Mouse (Mus musculus): ENCODE measurements around the gene Rad9b. TPM values are rescaled to one million over a fixed set of nuclear protein-coding genes. Genes with fewer than 3 reads are reported as not detected.
"Not testable (repeated sequence)": the region's sequence is repeated elsewhere in the genome, so short reads cannot be mapped to it uniquely, and the experiment has no call there.

Gene Rad9b
- polyA plus RNA-seq, 1 experiment: 2.9 TPM

GRCm38 (mm10) chr5:122336554-122337294, 17.3 kb downstream of the Rad9b start:
- WGBS: 75% methylated on average over 7 of the region's 7 CpGs
- Histone ChIP-seq H3K4me3 (replicated peaks; ENCODE audit: extremely low read depth, low read depth, low read length) (no peak overlapping the region), H3K4me1 (ENCODE audit: control insufficient read depth, insufficient read depth, low read length) (no peaks in the 10 kb centered on the region)
- no peak for TF ChIP-seq POLR2A (IDR thresholded peaks at IDR 0.05; ENCODE audit: borderline replicate concordance, extremely low read depth, low read depth, low read length)
- no peak for TF ChIP-seq CTCF (IDR thresholded peaks at IDR 0.05; ENCODE audit: insufficient read depth, low read length)
- DNase-seq: peak; percentile 18

- no peaks in the 10 kb centered on the region for H3K4me1 ChIP-seq (ENCODE audit: control insufficient read depth, insufficient read depth, low read length)
- TF ChIP-seq CTCF (IDR thresholded peaks at IDR 0.05; ENCODE audit: insufficient read depth, low read length): no peak
- TF ChIP-seq POLR2A (IDR thresholded peaks at IDR 0.05; ENCODE audit: borderline replicate concordance, extremely low read depth, low read depth, low read length): no peak
- H3K4me3 ChIP-seq (replicated peaks; ENCODE audit: extremely low read depth, low read depth, low read length): no peak overlapping the region
- no peak for DNase-seq
- WGBS: 62% methylated on average over 3 of the region's 3 CpGs
Observed at GRCm38 (mm10) chr5:122334682-122335081, 19.4 kb downstream of the Rad9b start.

DNA sequence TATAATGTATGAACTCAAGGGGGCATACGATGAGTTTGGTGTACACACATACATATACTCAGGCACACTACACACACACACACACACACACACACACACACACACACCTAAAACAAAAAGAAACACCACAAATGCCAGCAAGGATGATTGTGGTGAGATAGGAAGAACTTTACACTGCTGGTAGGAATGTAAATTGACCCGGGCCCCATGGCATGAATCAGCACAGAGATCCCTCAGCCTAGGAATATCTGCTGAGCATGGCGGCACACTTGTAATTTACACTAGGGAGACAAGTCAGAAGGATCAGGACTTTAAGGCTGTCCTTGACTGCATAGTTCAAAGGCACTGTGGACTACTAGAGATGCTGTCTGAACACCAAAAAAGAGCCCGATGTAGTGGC, 23.8 kb downstream of the Rad9b start:
- H3K4me3 ChIP-seq (replicated peaks; ENCODE audit: extremely low read depth, low read depth, low read length): no peak overlapping the region
- no peaks in the 10 kb centered on the region for H3K4me1 ChIP-seq (ENCODE audit: control insufficient read depth, insufficient read depth, low read length)
- WGBS: 78% methylated on average over 4 of the region's 4 CpGs
- no peak for TF ChIP-seq CTCF (IDR thresholded peaks at IDR 0.05; ENCODE audit: insufficient read depth, low read length)
- TF ChIP-seq POLR2A (IDR thresholded peaks at IDR 0.05; ENCODE audit: borderline replicate concordance, extremely low read depth, low read depth, low read length): no peak
- no peak for DNase-seq

GRCm38 (mm10) chr5:122327283-122327682, 26.8 kb downstream of the Rad9b start:
- no peak for DNase-seq
- TF ChIP-seq CTCF (IDR thresholded peaks at IDR 0.05; ENCODE audit: insufficient read depth, low read length) (no peak), POLR2A (IDR thresholded peaks at IDR 0.05; ENCODE audit: borderline replicate concordance, extremely low read depth, low read depth, low read length) (no peak)
- 78% methylated on average over 3 of the region's 3 CpGs for WGBS
- Histone ChIP-seq H3K4me3 (replicated peaks; ENCODE audit: extremely low read depth, low read depth, low read length) (no peak overlapping the region), H3K4me1 (ENCODE audit: control insufficient read depth, insufficient read depth, low read length) (no peaks in the 10 kb centered on the region)

GRCm38 (mm10) chr5:122325477-122325876, 28.6 kb downstream of the Rad9b start:
- WGBS: 81% methylated on average over 8 of the region's 8 CpGs
- TF ChIP-seq POLR2A (IDR thresholded peaks at IDR 0.05; ENCODE audit: borderline replicate concordance, extremely low read depth, low read depth, low read length): no peak
- no peak for TF ChIP-seq CTCF (IDR thresholded peaks at IDR 0.05; ENCODE audit: insufficient read depth, low read length)
- peaks cover 4% of the 10 kb centered on the region for H3K4me1 ChIP-seq (ENCODE audit: control insufficient read depth, insufficient read depth, low read length)
- no peak for DNase-seq
- no peak overlapping the region for H3K4me3 ChIP-seq (replicated peaks; ENCODE audit: extremely low read depth, low read depth, low read length)

DNA sequence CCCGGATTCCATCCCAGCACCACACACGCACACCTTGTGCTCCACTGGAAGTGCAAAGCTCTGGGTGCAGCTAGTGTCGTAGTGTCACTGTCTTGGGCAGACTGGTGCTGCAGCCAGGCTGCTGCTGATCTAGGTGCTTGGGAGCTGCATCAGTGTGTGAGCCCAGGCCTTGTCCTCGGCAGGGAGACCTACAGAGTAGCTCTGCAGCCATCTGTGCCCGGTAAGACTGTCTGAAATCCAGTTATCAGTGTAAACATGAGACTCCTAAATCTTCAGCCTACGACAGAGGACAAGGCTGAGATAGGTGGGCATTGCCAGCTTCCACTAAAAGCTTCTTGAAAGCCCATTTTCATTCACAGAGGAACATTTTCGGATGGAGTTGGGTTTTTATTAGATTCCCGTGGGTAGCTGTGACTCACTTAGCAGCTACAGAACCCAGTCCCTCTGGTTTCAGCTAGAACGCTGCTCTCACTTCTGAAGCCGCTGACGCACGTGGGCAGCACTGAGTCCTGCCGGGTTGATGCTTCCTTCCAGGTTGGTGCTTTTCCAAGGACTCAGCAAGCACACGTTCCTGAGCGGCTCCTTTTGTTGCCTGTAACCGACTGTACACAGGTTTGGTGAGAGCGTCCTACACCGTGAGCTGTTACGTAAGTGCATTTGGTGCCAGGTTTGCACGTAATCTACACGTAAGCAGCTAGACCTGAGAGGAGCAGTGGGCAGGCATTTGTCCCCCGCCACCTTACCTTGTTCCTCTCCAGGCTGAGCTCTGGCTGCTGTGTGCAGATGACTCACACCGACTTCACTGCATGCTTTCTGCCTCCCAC, 29.2 kb downstream of the Rad9b start:
- 73% methylated on average over 23 of the region's 23 CpGs for WGBS
- TF ChIP-seq CTCF (IDR thresholded peaks at IDR 0.05; ENCODE audit: insufficient read depth, low read length) (peak; percentile 43; the same call in 1 of the 2 replicates), POLR2A (IDR thresholded peaks at IDR 0.05; ENCODE audit: borderline replicate concordance, extremely low read depth, low read depth, low read length) (no peak)
- Histone ChIP-seq H3K4me1 (ENCODE audit: control insufficient read depth, insufficient read depth, low read length) (peaks cover 10% of the 10 kb centered on the region), H3K4me3 (replicated peaks; ENCODE audit: extremely low read depth, low read depth, low read length) (no peak overlapping the region)
- DNase-seq: peak; percentile 58

DNA sequence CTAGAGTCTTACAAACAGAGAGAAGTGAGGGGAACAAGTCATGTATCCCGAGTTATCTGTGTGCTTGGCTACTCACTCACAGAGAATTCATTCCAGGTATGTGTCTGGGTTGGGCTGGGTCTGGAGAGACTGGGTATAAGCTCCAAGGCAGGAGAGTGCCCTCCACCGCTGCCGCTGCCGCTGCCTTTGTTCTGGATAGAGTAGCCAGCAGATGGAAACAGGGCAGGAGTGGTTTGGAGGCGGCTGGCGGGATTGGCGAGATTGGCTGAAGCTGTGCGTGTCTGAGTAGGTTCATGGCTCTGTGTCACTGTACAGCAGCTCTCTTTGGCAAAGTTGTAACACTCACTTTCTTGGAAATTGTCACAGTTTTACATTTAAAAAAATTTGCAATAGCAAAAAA, 30.5 kb downstream of the Rad9b start:
- no peak for DNase-seq
- no peak overlapping the region for H3K4me3 ChIP-seq (replicated peaks; ENCODE audit: extremely low read depth, low read depth, low read length)
- TF ChIP-seq CTCF (IDR thresholded peaks at IDR 0.05; ENCODE audit: insufficient read depth, low read length) (no peak), POLR2A (IDR thresholded peaks at IDR 0.05; ENCODE audit: borderline replicate concordance, extremely low read depth, low read depth, low read length) (no peak)
- peaks cover 12% of the 10 kb centered on the region for H3K4me1 ChIP-seq (ENCODE audit: control insufficient read depth, insufficient read depth, low read length)
- 76% methylated on average over 8 of the region's 8 CpGs for WGBS

- no peak for DNase-seq
- H3K4me3 ChIP-seq (replicated peaks; ENCODE audit: extremely low read depth, low read depth, low read length): no peak overlapping the region
- 47% methylated on average over 12 of the region's 12 CpGs for WGBS
- peaks cover 16% of the 10 kb centered on the region for H3K4me1 ChIP-seq (ENCODE audit: control insufficient read depth, insufficient read depth, low read length)
- no peak for TF ChIP-seq POLR2A (IDR thresholded peaks at IDR 0.05; ENCODE audit: borderline replicate concordance, extremely low read depth, low read depth, low read length)
- no peak for TF ChIP-seq CTCF (IDR thresholded peaks at IDR 0.05; ENCODE audit: insufficient read depth, low read length)
Observed at GRCm38 (mm10) chr5:122320205-122320781, 33.7 kb downstream of the Rad9b start.

- Histone ChIP-seq H3K4me1 (ENCODE audit: control insufficient read depth, insufficient read depth, low read length) (peaks cover 21% of the 10 kb centered on the region), H3K4me3 (replicated peaks; ENCODE audit: extremely low read depth, low read depth, low read length) (no peak overlapping the region)
- 61% methylated on average over 14 of the region's 14 CpGs for WGBS
- TF ChIP-seq POLR2A (IDR thresholded peaks at IDR 0.05; ENCODE audit: borderline replicate concordance, extremely low read depth, low read depth, low read length): no peak
- TF ChIP-seq CTCF (IDR thresholded peaks at IDR 0.05; ENCODE audit: insufficient read depth, low read length): no peak
- DNase-seq: no peak
Observed at GRCm38 (mm10) chr5:122319474-122320204, 34.4 kb downstream of the Rad9b start.

DNA sequence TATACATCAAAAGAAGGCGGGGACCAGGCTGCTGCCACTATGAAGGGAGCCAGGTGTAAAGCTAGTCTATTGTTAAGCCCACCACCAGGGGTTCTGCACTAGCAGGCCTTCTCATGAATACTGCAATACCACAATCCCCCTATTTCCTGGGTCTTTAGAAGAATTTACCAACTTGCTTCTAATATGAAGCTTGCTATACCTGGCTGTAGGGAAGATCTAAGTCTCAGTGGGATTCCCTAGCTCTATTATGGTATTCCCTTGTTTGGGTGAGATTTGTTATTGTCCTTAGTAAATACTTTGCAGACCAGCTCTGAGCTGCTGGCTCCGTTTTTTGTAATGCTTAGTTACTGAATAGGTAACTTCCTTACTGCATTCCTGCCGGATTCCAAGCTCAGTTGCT, 35.1 kb downstream of the Rad9b start:
- H3K4me1 ChIP-seq (ENCODE audit: control insufficient read depth, insufficient read depth, low read length): peaks cover 24% of the 10 kb centered on the region
- H3K4me3 ChIP-seq (replicated peaks; ENCODE audit: extremely low read depth, low read depth, low read length); DNase-seq: not testable (repeated sequence)
- WGBS: 71% methylated on average over 3 of the region's 3 CpGs
